Mouse (Mus musculus) forebrain, embryonic 16.5 days (tissue): ENCODE results near the gene Pitpnc1. TPM values are rescaled to one million over a fixed set of nuclear protein-coding genes. Genes with fewer than 3 reads are reported as not detected.

Experiments used
- ATAC-seq: fragments of 200-750 bp; cut with Nextera tagmentation; 2 replicates; pipeline ENCODE4 v1.8.0; 2017; ENCODE audit warnings: mild to moderate bottlenecking, moderate library complexity
- H3K27ac ChIP-seq: fragments of 300-500 bp; sonication (generic); 2 replicates; pipeline ENCODE4 v1.5.1; 2014; ENCODE audit warnings: low read length, control low read depth
- H3K27me3 ChIP-seq: fragments of 300-500 bp; sonication (generic); replicated peaks from 2 replicates; pipeline ENCODE4 v1.6.1; 2014; ENCODE audit warnings: low read length; ENCODE audit not compliant: control insufficient read depth, insufficient read depth
- H3K36me3 ChIP-seq: fragments of 300-500 bp; sonication (generic); 2 replicates; pipeline ENCODE4 v1.6.1; 2014; ENCODE audit not compliant: control insufficient read depth, insufficient read depth
- H3K4me1 ChIP-seq: fragments of 300-500 bp; sonication (generic); replicated peaks from 2 replicates; pipeline ENCODE4 v1.6.1; 2014; ENCODE audit warnings: low read length; ENCODE audit not compliant: control insufficient read depth, insufficient read depth
- H3K4me2 ChIP-seq: fragments of 300-500 bp; sonication (generic); 2 replicates; pipeline ENCODE4 v1.6.1; 2014; ENCODE audit warnings: mild to moderate bottlenecking, low read length, control low read depth
- H3K4me3 ChIP-seq: fragments of 300-500 bp; sonication (generic); replicated peaks from 2 replicates; pipeline ENCODE4 v1.5.1; 2014; ENCODE audit warnings: mild to moderate bottlenecking, low read length, control low read depth
- H3K9ac ChIP-seq: fragments of 300-500 bp; sonication (generic); replicated peaks from 2 replicates; pipeline ENCODE4 v1.6.1; 2014; ENCODE audit warnings: low read depth, low read length, control low read depth
- H3K9me3 ChIP-seq: fragments of 300-500 bp; sonication (generic); 2 replicates; pipeline ENCODE4 v1.6.1; 2016; ENCODE audit warnings: low read length; ENCODE audit not compliant: control insufficient read depth
- WGBS: fragments of 180-500 bp; shearing (Covaris S2); extraction: QIAGEN DNeasy Blood & Tissue Kit; methylation state at CpG from one replicate; pipeline ENCODE4 v1.1.7; 2014; 5-methylcytosine and 5-hydroxymethylcytosine counted together
- polyA plus RNA-seq: library from polyadenylated mRNA; unstranded; fragments of >200 nt; fragmentation: Nextera tagmentation; extraction: Ambion mirVana; gene quantifications from 2 replicates; pipeline ENCODE4 v1.2.1, GENCODE M21; 2015

The Pitpnc1 gene
- polyA plus RNA-seq, 1 experiment from 2014 or later, result 51.6 TPM

GRCm38 (mm10) chr11:107279258-107279657, 191.2 kb downstream of the Pitpnc1 start:
- Histone ChIP-seq H3K4me3 (no peak overlapping the region), H3K9me3 (no peaks in the 10 kb centered on the region), H3K27ac (no peak overlapping the region), H3K27me3 (no peaks in the 10 kb centered on the region), H3K4me2 (no peak overlapping the region), H3K9ac (no peak overlapping the region), H3K4me1 (no peaks in the 10 kb centered on the region), H3K36me3 (no peaks in the 10 kb centered on the region)
- 19% methylated on average over 8 of the region's 8 CpGs for WGBS
- ATAC-seq, result no peak

- WGBS, result 80% methylated on average over 7 of the region's 7 CpGs
- Histone ChIP-seq H3K4me3 (no peak overlapping the region), H3K36me3 (no peaks in the 10 kb centered on the region), H3K9ac (no peak overlapping the region), H3K9me3 (no peaks in the 10 kb centered on the region), H3K27ac (no peak overlapping the region), H3K4me1 (peaks cover 6% of the 10 kb centered on the region), H3K27me3 (no peaks in the 10 kb centered on the region), H3K4me2 (no peak overlapping the region)
- ATAC-seq, result no peak
Measured at GRCm38 (mm10) chr11:107276898-107277297, 193.6 kb downstream of the Pitpnc1 start.

GRCm38 (mm10) chr11:107276337-107276736, 194.2 kb downstream of the Pitpnc1 start:
- H3K9me3 ChIP-seq, result no peaks in the 10 kb centered on the region
- ATAC-seq, result no peak
- WGBS, result 76% methylated on average over 3 of the region's 3 CpGs

GRCm38 (mm10) chr11:107275902-107276301, 194.6 kb downstream of the Pitpnc1 start:
- 30% methylated on average over 6 of the region's 6 CpGs for WGBS
- Histone ChIP-seq H3K9me3 (no peaks in the 10 kb centered on the region), H3K9ac (no peak overlapping the region), H3K27me3 (no peaks in the 10 kb centered on the region), H3K4me1 (peaks cover 6% of the 10 kb centered on the region), H3K4me2 (no peak overlapping the region), H3K36me3 (no peaks in the 10 kb centered on the region), H3K27ac (no peak overlapping the region), H3K4me3 (no peak overlapping the region)
- no peak for ATAC-seq

More at GRCm38 (mm10) chr11:107276337-107276736, 194.2 kb downstream of the Pitpnc1 start:
- H3K36me3 ChIP-seq, result no peaks in the 10 kb centered on the region
- H3K4me3 ChIP-seq, result no peak overlapping the region
- H3K4me1 ChIP-seq, result peaks cover 6% of the 10 kb centered on the region
- H3K27ac ChIP-seq, result no peak overlapping the region
- H3K27me3 ChIP-seq, result no peaks in the 10 kb centered on the region
- H3K4me2 ChIP-seq, result no peak overlapping the region
- H3K9ac ChIP-seq, result no peak overlapping the region

- no peak for ATAC-seq
- no peaks in the 10 kb centered on the region for H3K36me3 ChIP-seq
- H3K9ac ChIP-seq, result no peak overlapping the region
- no peak overlapping the region for H3K4me2 ChIP-seq
- H3K4me3 ChIP-seq, result no peak overlapping the region
- peaks cover 6% of the 10 kb centered on the region for H3K4me1 ChIP-seq
- no peak overlapping the region for H3K27ac ChIP-seq
- no peaks in the 10 kb centered on the region for H3K9me3 ChIP-seq
- WGBS, result 81% methylated on average over 9 of the region's 9 CpGs
- H3K27me3 ChIP-seq, result no peaks in the 10 kb centered on the region
Measured at GRCm38 (mm10) chr11:107274206-107274605, 196.3 kb downstream of the Pitpnc1 start.

- WGBS, result 50% methylated on average over 11 of the region's 11 CpGs
- Histone ChIP-seq H3K9me3 (peaks cover 6% of the 10 kb centered on the region), H3K4me1 (peaks cover 6% of the 10 kb centered on the region), H3K4me2 (no peak overlapping the region), H3K27me3 (no peaks in the 10 kb centered on the region), H3K9ac (no peak overlapping the region), H3K4me3 (no peak overlapping the region), H3K27ac (peak overlapping the region; percentile 51; the same call in 1 of the 2 replicates), H3K36me3 (no peaks in the 10 kb centered on the region; the same call in 1 of the 2 replicates)
- ATAC-seq, result peak; percentile 57
Measured at GRCm38 (mm10) chr11:107272351-107272975, 198.0 kb downstream of the Pitpnc1 start.

- H3K9me3 ChIP-seq, result peaks cover 6% of the 10 kb centered on the region
- H3K4me1 ChIP-seq, result peaks cover 6% of the 10 kb centered on the region
- no peak overlapping the region for H3K27ac ChIP-seq
- H3K4me3 ChIP-seq, result no peak overlapping the region
- ATAC-seq, result no peak
- H3K27me3 ChIP-seq, result no peaks in the 10 kb centered on the region
- 91% methylated on average over 9 of the region's 9 CpGs for WGBS
- H3K36me3 ChIP-seq, result no peaks in the 10 kb centered on the region; the same call in 1 of the 2 replicates
- no peak overlapping the region for H3K4me2 ChIP-seq
- H3K9ac ChIP-seq, result no peak overlapping the region
Measured at GRCm38 (mm10) chr11:107270564-107270963, 199.9 kb downstream of the Pitpnc1 start.

- Histone ChIP-seq H3K27me3 (no peaks in the 10 kb centered on the region), H3K9me3 (peaks cover 6% of the 10 kb centered on the region), H3K27ac (no peak overlapping the region), H3K4me1 (peaks cover 13% of the 10 kb centered on the region), H3K4me3 (no peak overlapping the region), H3K36me3 (no peaks in the 10 kb centered on the region; the same call in 1 of the 2 replicates), H3K9ac (no peak overlapping the region), H3K4me2 (no peak overlapping the region)
- WGBS, result 98% methylated on average over 3 of the region's 3 CpGs
- ATAC-seq, result no peak
Measured at GRCm38 (mm10) chr11:107267522-107267921, 203.0 kb downstream of the Pitpnc1 start.

GRCm38 (mm10) chr11:107265861-107266260, 204.6 kb downstream of the Pitpnc1 start:
- peaks cover 10% of the 10 kb centered on the region for H3K4me1 ChIP-seq
- no peak overlapping the region for H3K4me2 ChIP-seq
- no peak overlapping the region for H3K4me3 ChIP-seq
- ATAC-seq, result no peak
- no peak overlapping the region for H3K9ac ChIP-seq
- H3K36me3 ChIP-seq, result no peaks in the 10 kb centered on the region; the same call in 1 of the 2 replicates
- H3K27ac ChIP-seq, result no peak overlapping the region
- 80% methylated on average over 4 of the region's 4 CpGs for WGBS
- peaks cover 6% of the 10 kb centered on the region for H3K9me3 ChIP-seq
- H3K27me3 ChIP-seq, result no peaks in the 10 kb centered on the region
